In the genomic region with DNA sequence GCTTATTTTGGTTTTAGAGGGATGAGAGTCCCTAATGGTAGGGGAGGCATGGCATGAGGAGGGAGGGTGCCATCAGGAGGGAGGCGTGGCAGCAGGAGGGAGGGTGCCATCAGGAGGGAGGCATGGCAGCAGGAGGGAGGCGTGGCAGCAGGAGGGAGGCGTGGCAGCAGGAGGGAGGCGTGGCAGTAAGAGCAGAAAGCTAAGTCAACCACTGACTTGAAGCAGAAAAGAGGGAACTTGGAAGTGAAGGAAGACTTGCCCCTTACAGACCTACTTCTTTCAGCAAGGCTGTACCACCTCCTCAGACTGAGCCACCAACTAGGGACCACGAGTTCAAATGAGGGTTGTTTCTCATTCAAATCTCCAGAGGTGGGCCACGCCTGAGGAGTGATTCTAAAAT, we compare ENCODE assay signal across 24 mouse cellular contexts. TPM values are rescaled to one million over a fixed set of nuclear protein-coding genes. Genes with fewer than 3 reads are reported as not detected.
DNase-seq lines count a peak whose midpoint lies in the region; ATAC-seq and TF ChIP-seq lines count a peak whose summit lies in the region.
"Had no signal": no experiment of that assay in that cellular context is flagged by ENCODE, and none has a peak within 500 bp of the region (broad histone marks: within the 10 kb centered on the region; RNA-seq: fewer than 3 reads in every experiment).

No protein-coding gene starts in this region.

- H3K27me3 ChIP-seq in liver, postnatal 0 days (ENCODE audit: insufficient read depth, low read length), result no peaks in the 10 kb centered on the region
- no peaks in the 10 kb centered on the region for H3K27me3 ChIP-seq in intestine, embryonic 16.5 days (replicated peaks; ENCODE audit: control insufficient read depth, insufficient read depth, low read length)
- no peaks in the 10 kb centered on the region for H3K27me3 ChIP-seq in stomach, postnatal 0 days (ENCODE audit: control insufficient read depth, insufficient read depth, low read length)
- H3K27me3 ChIP-seq in midbrain, postnatal 0 days (ENCODE audit: insufficient read depth, low read length), result no peaks in the 10 kb centered on the region
- H3K27me3 ChIP-seq: embryonic facial prominence, embryonic 13.5 days; lung, embryonic 15.5 days; midbrain, embryonic 12.5 days had no signal

- no peak overlapping the region for H3K4me2 ChIP-seq in liver, postnatal 0 days (ENCODE audit: low read depth, low read length)
- no peak overlapping the region for H3K4me2 ChIP-seq in intestine, embryonic 16.5 days (ENCODE audit: low read depth, low read length)
- H3K4me2 ChIP-seq in stomach, postnatal 0 days (replicated peaks; ENCODE audit: low read depth), result no peak overlapping the region
- H3K4me2 ChIP-seq in midbrain, postnatal 0 days (ENCODE audit: low read depth, low read length, poor library complexity, severe bottlenecking), result no peak overlapping the region
- H3K4me2 ChIP-seq: embryonic facial prominence, embryonic 13.5 days; lung, embryonic 15.5 days; midbrain, embryonic 12.5 days had no signal

- H3K9ac ChIP-seq in liver, postnatal 0 days (replicated peaks), result no peak overlapping the region
- H3K9ac ChIP-seq in intestine, embryonic 16.5 days (ENCODE audit: low read depth, low read length), result no peak overlapping the region
- H3K9ac ChIP-seq in stomach, postnatal 0 days (ENCODE audit: low read length), result no peak overlapping the region
- no peak overlapping the region for H3K9ac ChIP-seq in midbrain, postnatal 0 days (replicated peaks; ENCODE audit: low read length, poor library complexity, severe bottlenecking)
- H3K9ac ChIP-seq: embryonic facial prominence, embryonic 13.5 days; forebrain, postnatal 0 days; lung, embryonic 15.5 days; midbrain, embryonic 12.5 days had no signal

- no peak for ATAC-seq in liver, postnatal 0 days
- ATAC-seq in intestine, embryonic 16.5 days, result peak; percentile 47
- ATAC-seq in stomach, postnatal 0 days (ENCODE audit: low FRiP score, low TSS enrichment), result peak; percentile 41
- no peak for ATAC-seq in midbrain, postnatal 0 days (ENCODE audit: low FRiP score)
- ATAC-seq: forebrain, postnatal 0 days had no signal

- peak; percentile 28 for DNase-seq in liver
- DNase-seq in liver, postnatal 0 days, result no peak
- peak; percentile 37 for DNase-seq in MEL-GATA-1-ER (ENCODE audit: extremely low read depth, low read depth)
- peak; percentile 69 for DNase-seq in stomach, postnatal 0 days (ENCODE audit: low spot score)
- no peak for DNase-seq in layer of hippocampus, adult 8-10 months (ENCODE audit: low spot score in 2 of 2)
- no peak for DNase-seq in midbrain, postnatal 0 days (ENCODE audit: low spot score)
- no peak for DNase-seq in layer of hippocampus, postnatal 25 days (ENCODE audit: extremely low spot score in 1 of 2, low spot score in 1 of 2)
- DNase-seq: adrenal gland, adult 2 months; cerebellum, adult 8-10 months; forebrain, postnatal 0 days; gastrocnemius, postnatal 36 days; left cerebral cortex, postnatal 4 days; lung, postnatal 4 days had no signal

- TF ChIP-seq CTCF in liver, postnatal 0 days (IDR thresholded peaks at IDR 0.05; ENCODE audit: low read depth), result no peak
- TF ChIP-seq CTCF in stomach, postnatal 0 days (IDR thresholded peaks at IDR 0.05; ENCODE audit: low read depth), result no peak
- no peak for TF ChIP-seq CTCF in midbrain, postnatal 0 days (IDR thresholded peaks at IDR 0.05)

- H3K27ac ChIP-seq in liver, postnatal 0 days (ENCODE audit: low read depth), result no peak overlapping the region
- no peak overlapping the region for H3K27ac ChIP-seq in intestine, embryonic 16.5 days (ENCODE audit: low read length)
- no peak overlapping the region for H3K27ac ChIP-seq in stomach, postnatal 0 days (replicated peaks)
- no peak overlapping the region for H3K27ac ChIP-seq in midbrain, postnatal 0 days (ENCODE audit: low read depth, low read length)
- H3K27ac ChIP-seq: embryonic facial prominence, embryonic 13.5 days; heart, embryonic 10.5 days; hindbrain, embryonic 10.5 days; kidney, postnatal 0 days; midbrain, embryonic 12.5 days had no signal

- TF ChIP-seq EP300 in liver, postnatal 0 days (IDR thresholded peaks at IDR 0.05; ENCODE audit: low read depth), result no peak
- TF ChIP-seq EP300 in stomach, postnatal 0 days (optimal IDR thresholded peaks at IDR 0.05), result no peak

- 0 out of 2 replicates have a peak, but pooled peaks cover 2% of the 10 kb centered on the region for H3K4me1 ChIP-seq in liver, postnatal 0 days (ENCODE audit: insufficient read depth)
- H3K4me1 ChIP-seq in intestine, embryonic 16.5 days (ENCODE audit: control insufficient read depth, insufficient read depth, low read length), result peaks cover 11% of the 10 kb centered on the region; the same call in 1 of the 2 replicates
- no peaks in the 10 kb centered on the region for H3K4me1 ChIP-seq in stomach, postnatal 0 days (replicated peaks; ENCODE audit: control insufficient read depth, insufficient read depth)
- H3K4me1 ChIP-seq in midbrain, postnatal 0 days (ENCODE audit: insufficient read depth, low read length), result no peaks in the 10 kb centered on the region
- H3K4me1 ChIP-seq: midbrain, embryonic 12.5 days had no signal

- WGBS in liver, postnatal 0 days (ENCODE audit: insufficient replicate concordance), result 55% methylated on average over 6 of the region's 6 CpGs
- 64% methylated on average over 6 of the region's 6 CpGs for WGBS in intestine, embryonic 16.5 days
- 45% methylated on average over 6 of the region's 6 CpGs for WGBS in stomach, postnatal 0 days
- 60% methylated on average over 4 of the region's 6 CpGs for WGBS in midbrain, postnatal 0 days

- H3K36me3 ChIP-seq in liver, postnatal 0 days (replicated peaks; ENCODE audit: insufficient read depth, low read length), result no peaks in the 10 kb centered on the region
- H3K36me3 ChIP-seq in intestine, embryonic 16.5 days (ENCODE audit: control insufficient read depth, insufficient read depth, low read length), result no peaks in the 10 kb centered on the region
- no peaks in the 10 kb centered on the region for H3K36me3 ChIP-seq in stomach, postnatal 0 days (ENCODE audit: control insufficient read depth, insufficient read depth, low read length)
- no peaks in the 10 kb centered on the region for H3K36me3 ChIP-seq in midbrain, postnatal 0 days (ENCODE audit: insufficient read depth, low read length)
- H3K36me3 ChIP-seq: G1E; hindbrain, embryonic 10.5 days; lung, embryonic 15.5 days; midbrain, embryonic 12.5 days had no signal

- H3K4me3 ChIP-seq in liver, postnatal 0 days (ENCODE audit: low read depth, low read length), result no peak overlapping the region
- no peak overlapping the region for H3K4me3 ChIP-seq in intestine, embryonic 16.5 days (ENCODE audit: low read length)
- H3K4me3 ChIP-seq in stomach, postnatal 0 days (ENCODE audit: low read depth, low read length), result no peak overlapping the region
- no peak overlapping the region for H3K4me3 ChIP-seq in midbrain, postnatal 0 days (ENCODE audit: low read depth, low read length)
- H3K4me3 ChIP-seq: embryonic facial prominence, embryonic 13.5 days; heart, embryonic 10.5 days; hindbrain, embryonic 10.5 days; lung, embryonic 15.5 days; midbrain, embryonic 12.5 days had no signal

- H3K9me3 ChIP-seq in liver, postnatal 0 days (ENCODE audit: low read length), result no peaks in the 10 kb centered on the region
- H3K9me3 ChIP-seq in intestine, embryonic 16.5 days (ENCODE audit: control insufficient read depth, low read length), result no peaks in the 10 kb centered on the region
- no peaks in the 10 kb centered on the region for H3K9me3 ChIP-seq in stomach, postnatal 0 days (ENCODE audit: control insufficient read depth, low read length)
- no peaks in the 10 kb centered on the region for H3K9me3 ChIP-seq in midbrain, postnatal 0 days (ENCODE audit: low read length)
- H3K9me3 ChIP-seq: embryonic facial prominence, embryonic 13.5 days; G1E; heart, embryonic 10.5 days; hindbrain, embryonic 10.5 days; lung, embryonic 15.5 days; midbrain, embryonic 12.5 days had no signal

RNA-seq across cellular contexts. Expression of a gene that starts 15.7 kb away (rescaled TPM):
- polyA plus RNA-seq in liver, postnatal 0 days (2015; fragmentation: Nextera tagmentation; extraction: Ambion mirVana), result 0.70 and 0.99 TPM in 2 replicates
- polyA plus RNA-seq in intestine, embryonic 16.5 days (2015; fragmentation: Nextera tagmentation; extraction: Ambion mirVana), result 3.9 and 4.3 TPM in 2 replicates
- 3.1 and 5.1 TPM in 2 replicates for polyA plus RNA-seq in stomach, postnatal 0 days (2015; fragmentation: Nextera tagmentation; extraction: Ambion mirVana)
- total RNA-seq in layer of hippocampus, adult 8-10 months (2022), result 10 to 100 TPM; 11.3 to 16.7 (median 15.4) TPM
- total RNA-seq in midbrain, postnatal 0 days (2014; rRNA removed), result 4.0 and 5.0 TPM in 2 replicates
- 1.1 and 1.3 TPM in 2 replicates for polyA plus RNA-seq in midbrain, postnatal 0 days (2015; fragmentation: Nextera tagmentation; extraction: Ambion mirVana)
- 10 to 100 TPM; 13.3 to 13.8 TPM for total RNA-seq in layer of hippocampus, postnatal 25 days (2021)

RNA-seq across cellular contexts. Expression of a gene that starts 55.3 kb away (rescaled TPM):
- polyA plus RNA-seq in liver, postnatal 0 days (2015; fragmentation: Nextera tagmentation; extraction: Ambion mirVana), result not detected in 2 replicates
- polyA plus RNA-seq in intestine, embryonic 16.5 days (2015; fragmentation: Nextera tagmentation; extraction: Ambion mirVana), result 0.11 and 0.22 TPM in 2 replicates
- 0.08 TPM in 1 of 2 replicates, not detected in the other for polyA plus RNA-seq in stomach, postnatal 0 days (2015; fragmentation: Nextera tagmentation; extraction: Ambion mirVana)
- under 1 TPM in 1 of 4 experiments, not detected in 3; 0.34 TPM for total RNA-seq in layer of hippocampus, adult 8-10 months (2022)
- total RNA-seq in midbrain, postnatal 0 days (2014; rRNA removed), result not detected in 2 replicates
- polyA plus RNA-seq in midbrain, postnatal 0 days (2015; fragmentation: Nextera tagmentation; extraction: Ambion mirVana), result 0.29 and 0.39 TPM in 2 replicates
- total RNA-seq in layer of hippocampus, postnatal 25 days (2021), result under 1 TPM; 0.22 to 0.49 TPM
- total RNA-seq: G1E; gastrocnemius, postnatal 36 days; liver, adult 2 months had no signal
- polyA plus RNA-seq: adrenal gland, adult 2 months; C2C12; G1E; heart, embryonic 10.5 days; heart, postnatal 0 days; kidney, postnatal 0 days; liver, adult 2 months had no signal

Comparison
In these comparisons a context has a peak if more than half of its experiments do, and no peak if none do; other contexts are left out.
1. DNase-seq: peak in liver (single experiment), MEL-GATA-1-ER (single experiment) and stomach, postnatal 0 days (single experiment); none in liver, postnatal 0 days (single experiment), layer of hippocampus, adult 8-10 months (0 of 2), midbrain, postnatal 0 days (single experiment) and layer of hippocampus, postnatal 25 days (0 of 2).
2. ATAC-seq: peak in intestine, embryonic 16.5 days (single experiment) and stomach, postnatal 0 days (single experiment); none in liver, postnatal 0 days (single experiment) and midbrain, postnatal 0 days (single experiment).